Mouse (Mus musculus) myocyte (in vitro differentiated cells): ENCODE measurements around the gene Lamc2.

Source experiments
- CEBPB ChIP-seq: IDR thresholded peaks from 2 replicates; pipeline ENCODE4 v1.6.1; 2011; ENCODE audit warnings: mild to moderate bottlenecking, moderate library complexity; ENCODE audit not compliant: poor library complexity, insufficient read depth, severe bottlenecking
- E2F4 ChIP-seq: IDR thresholded peaks from one replicate; pipeline ENCODE4 v1.6.1; 2011; ENCODE audit warnings: mild to moderate bottlenecking, control low read depth, moderate library complexity; ENCODE audit not compliant: insufficient read depth
- POLR2A ChIP-seq: IDR thresholded peaks from one replicate; pipeline ENCODE4 v1.6.1; 2011; ENCODE audit warnings: low read depth, mild to moderate bottlenecking, control low read depth, moderate library complexity; ENCODE audit not compliant: insufficient read length
- POLR2AphosphoS2 ChIP-seq: IDR thresholded peaks from one replicate; pipeline ENCODE4 v1.6.1; 2011; ENCODE audit warnings: low read depth, control low read depth; ENCODE audit not compliant: insufficient read length
- SRF ChIP-seq: IDR thresholded peaks from one replicate; pipeline ENCODE4 v1.6.1; 2011; ENCODE audit warnings: low read depth; ENCODE audit not compliant: control insufficient read depth, insufficient read length
- TCF12 ChIP-seq: IDR thresholded peaks from one replicate; pipeline ENCODE4 v1.6.1; 2011; ENCODE audit warnings: mild to moderate bottlenecking, control low read depth; ENCODE audit not compliant: poor library complexity, insufficient read depth, severe bottlenecking
- TCF3 ChIP-seq: IDR thresholded peaks from one replicate; pipeline ENCODE4 v1.6.1; 2011; ENCODE audit warnings: low read depth, control low read depth; ENCODE audit not compliant: insufficient read length
- USF1 ChIP-seq: IDR thresholded peaks from one replicate; pipeline ENCODE4 v1.6.1; 2011; ENCODE audit warnings: low read depth, mild to moderate bottlenecking, control low read depth, moderate library complexity

GRCm38 (mm10) chr1:153120544-153120943 lies 65.7 kb downstream of the Lamc2 start:
- TF ChIP-seq POLR2A (no peak), E2F4 (no peak), USF1 (no peak), TCF12 (no peak), POLR2AphosphoS2 (no peak), CEBPB (no peak), TCF3 (no peak), SRF (no peak)
